Mouse (Mus musculus): Measurements from ENCODE around the gene Dgcr2. TPM values are rescaled to one million over a fixed set of nuclear protein-coding genes. Genes with fewer than 3 reads are reported as not detected.
A peak's percentile ranks its signal among the peaks of the same experiment; 100 is the strongest.

The Dgcr2 gene
- polyA plus RNA-seq, 1 experiment from 2014 or later = 68.8 TPM

GRCm38 (mm10) chr16:17830385-17831178, 67.8 kb downstream of the Dgcr2 start:
- Histone ChIP-seq H3K27me3 (ENCODE audit: control insufficient read depth, insufficient read depth, low read length) (peaks cover 52% of the 10 kb centered on the region), H3K4me3 (ENCODE audit: low read depth, low read length) (no peak overlapping the region), H3K9me3 (replicated peaks; ENCODE audit: control insufficient read depth, low read length) (no peaks in the 10 kb centered on the region), H3K27ac (replicated peaks; ENCODE audit: low read depth, low read length) (no peak overlapping the region), H3K9ac (replicated peaks; ENCODE audit: low read length) (no peak overlapping the region), H3K4me2 (ENCODE audit: low read depth, low read length) (no peak overlapping the region), H3K36me3 (replicated peaks; ENCODE audit: control insufficient read depth, insufficient read depth, low read depth, low read length) (no peaks in the 10 kb centered on the region), H3K4me1 (ENCODE audit: control insufficient read depth, insufficient read depth, low read length) (peaks cover 5% of the 10 kb centered on the region; the same call in 1 of the 2 replicates)
- ATAC-seq (replicated peaks; ENCODE audit: insufficient number of reproducible peaks, low FRiP score, low TSS enrichment, low read depth) (no peak), DNase-seq (ENCODE audit: low spot score) (no peak)
- 56% methylated on average over 10 of the region's 10 CpGs for WGBS

- DNase-seq (ENCODE audit: low spot score) = no peak
- no peak overlapping the region for H3K27ac ChIP-seq (replicated peaks; ENCODE audit: low read depth, low read length)
- no peak overlapping the region for H3K4me2 ChIP-seq (ENCODE audit: low read depth, low read length)
- no peak overlapping the region for H3K4me3 ChIP-seq (ENCODE audit: low read depth, low read length)
- H3K36me3 ChIP-seq (replicated peaks; ENCODE audit: control insufficient read depth, insufficient read depth, low read depth, low read length) = no peaks in the 10 kb centered on the region
- H3K9ac ChIP-seq (replicated peaks; ENCODE audit: low read length) = no peak overlapping the region
- no peaks in the 10 kb centered on the region for H3K9me3 ChIP-seq (replicated peaks; ENCODE audit: control insufficient read depth, low read length)
- H3K4me1 ChIP-seq (ENCODE audit: control insufficient read depth, insufficient read depth, low read length) = peaks cover 5% of the 10 kb centered on the region; the same call in 1 of the 2 replicates
- 50% methylated on average over 3 of the region's 3 CpGs for WGBS
- H3K27me3 ChIP-seq (ENCODE audit: control insufficient read depth, insufficient read depth, low read length) = peaks cover 37% of the 10 kb centered on the region
- no peak for ATAC-seq (replicated peaks; ENCODE audit: insufficient number of reproducible peaks, low FRiP score, low TSS enrichment, low read depth)
Measured at GRCm38 (mm10) chr16:17828867-17829266, 69.5 kb downstream of the Dgcr2 start.

- Histone ChIP-seq H3K4me3 (ENCODE audit: low read depth, low read length) (no peak overlapping the region), H3K9me3 (replicated peaks; ENCODE audit: control insufficient read depth, low read length) (no peaks in the 10 kb centered on the region), H3K9ac (replicated peaks; ENCODE audit: low read length) (no peak overlapping the region), H3K4me1 (ENCODE audit: control insufficient read depth, insufficient read depth, low read length) (peaks cover 3% of the 10 kb centered on the region; the same call in 1 of the 2 replicates), H3K27ac (replicated peaks; ENCODE audit: low read depth, low read length) (no peak overlapping the region), H3K4me2 (ENCODE audit: low read depth, low read length) (no peak overlapping the region), H3K27me3 (ENCODE audit: control insufficient read depth, insufficient read depth, low read length) (peaks cover 30% of the 10 kb centered on the region), H3K36me3 (replicated peaks; ENCODE audit: control insufficient read depth, insufficient read depth, low read depth, low read length) (no peaks in the 10 kb centered on the region)
- DNase-seq (ENCODE audit: low spot score) (no peak), ATAC-seq (replicated peaks; ENCODE audit: insufficient number of reproducible peaks, low FRiP score, low TSS enrichment, low read depth) (no peak)
- WGBS = 78% methylated on average over 2 of the region's 2 CpGs
Measured at GRCm38 (mm10) chr16:17828229-17828628, 70.1 kb downstream of the Dgcr2 start.

- DNase-seq (ENCODE audit: low spot score) (no peak), ATAC-seq (replicated peaks; ENCODE audit: insufficient number of reproducible peaks, low FRiP score, low TSS enrichment, low read depth) (no peak)
- WGBS = 84% methylated on average over 2 of the region's 2 CpGs
- Histone ChIP-seq H3K27ac (replicated peaks; ENCODE audit: low read depth, low read length) (no peak overlapping the region), H3K4me2 (ENCODE audit: low read depth, low read length) (no peak overlapping the region), H3K9me3 (replicated peaks; ENCODE audit: control insufficient read depth, low read length) (no peaks in the 10 kb centered on the region), H3K4me1 (ENCODE audit: control insufficient read depth, insufficient read depth, low read length) (no peaks in the 10 kb centered on the region), H3K27me3 (ENCODE audit: control insufficient read depth, insufficient read depth, low read length) (peaks cover 14% of the 10 kb centered on the region), H3K9ac (replicated peaks; ENCODE audit: low read length) (no peak overlapping the region), H3K36me3 (replicated peaks; ENCODE audit: control insufficient read depth, insufficient read depth, low read depth, low read length) (no peaks in the 10 kb centered on the region), H3K4me3 (ENCODE audit: low read depth, low read length) (no peak overlapping the region)
Measured at GRCm38 (mm10) chr16:17826500-17826899, 71.9 kb downstream of the Dgcr2 start.

- ATAC-seq (replicated peaks; ENCODE audit: insufficient number of reproducible peaks, low FRiP score, low TSS enrichment, low read depth) (no peak), DNase-seq (ENCODE audit: low spot score) (no peak)
- no peak overlapping the region for H3K4me2 ChIP-seq (ENCODE audit: low read depth, low read length)
- no peak overlapping the region for H3K27ac ChIP-seq (replicated peaks; ENCODE audit: low read depth, low read length)
- peaks cover 2% of the 10 kb centered on the region; the same call in 1 of the 2 replicates for H3K27me3 ChIP-seq (ENCODE audit: control insufficient read depth, insufficient read depth, low read length)
- H3K9ac ChIP-seq (replicated peaks; ENCODE audit: low read length) = no peak overlapping the region
- H3K9me3 ChIP-seq (replicated peaks; ENCODE audit: control insufficient read depth, low read length) = no peaks in the 10 kb centered on the region
- no peaks in the 10 kb centered on the region for H3K36me3 ChIP-seq (replicated peaks; ENCODE audit: control insufficient read depth, insufficient read depth, low read depth, low read length)
- peaks cover 3% of the 10 kb centered on the region; the same call in 1 of the 2 replicates for H3K4me1 ChIP-seq (ENCODE audit: control insufficient read depth, insufficient read depth, low read length)
- H3K4me3 ChIP-seq (ENCODE audit: low read depth, low read length) = no peak overlapping the region
- 78% methylated on average over 8 of the region's 8 CpGs for WGBS
Measured at GRCm38 (mm10) chr16:17816528-17816927, 81.8 kb downstream of the Dgcr2 start.

- Histone ChIP-seq H3K4me1 (ENCODE audit: control insufficient read depth, insufficient read depth, low read length) (peaks cover 3% of the 10 kb centered on the region; the same call in 1 of the 2 replicates), H3K27me3 (ENCODE audit: control insufficient read depth, insufficient read depth, low read length) (peaks cover 2% of the 10 kb centered on the region; the same call in 1 of the 2 replicates), H3K4me3 (ENCODE audit: low read depth, low read length) (peak overlapping the region; percentile 43), H3K27ac (replicated peaks; ENCODE audit: low read depth, low read length) (no peak overlapping the region), H3K4me2 (ENCODE audit: low read depth, low read length) (peak overlapping the region; percentile 90), H3K9ac (replicated peaks; ENCODE audit: low read length) (peak overlapping the region; percentile 79), H3K36me3 (replicated peaks; ENCODE audit: control insufficient read depth, insufficient read depth, low read depth, low read length) (no peaks in the 10 kb centered on the region), H3K9me3 (replicated peaks; ENCODE audit: control insufficient read depth, low read length) (no peaks in the 10 kb centered on the region)
- peak; percentile 84 for DNase-seq (ENCODE audit: low spot score)
- peak; percentile 79 for ATAC-seq (replicated peaks; ENCODE audit: insufficient number of reproducible peaks, low FRiP score, low TSS enrichment, low read depth)
- WGBS = 2% methylated on average over 63 of the region's 63 CpGs
Measured at GRCm38 (mm10) chr16:17815411-17816402, 82.7 kb downstream of the Dgcr2 start.

GRCm38 (mm10) chr16:17813173-17813572, 85.2 kb downstream of the Dgcr2 start:
- no peaks in the 10 kb centered on the region for H3K9me3 ChIP-seq (replicated peaks; ENCODE audit: control insufficient read depth, low read length)
- no peak overlapping the region for H3K9ac ChIP-seq (replicated peaks; ENCODE audit: low read length)
- no peak overlapping the region for H3K27ac ChIP-seq (replicated peaks; ENCODE audit: low read depth, low read length)
- peaks cover 7% of the 10 kb centered on the region; the same call in 1 of the 2 replicates for H3K4me1 ChIP-seq (ENCODE audit: control insufficient read depth, insufficient read depth, low read length)
- 42% methylated on average over 4 of the region's 4 CpGs for WGBS
- no peaks in the 10 kb centered on the region for H3K36me3 ChIP-seq (replicated peaks; ENCODE audit: control insufficient read depth, insufficient read depth, low read depth, low read length)
- no peak overlapping the region for H3K4me3 ChIP-seq (ENCODE audit: low read depth, low read length)
- no peak for ATAC-seq (replicated peaks; ENCODE audit: insufficient number of reproducible peaks, low FRiP score, low TSS enrichment, low read depth)
- no peak overlapping the region for H3K4me2 ChIP-seq (ENCODE audit: low read depth, low read length)
- no peak for DNase-seq (ENCODE audit: low spot score)
- H3K27me3 ChIP-seq (ENCODE audit: control insufficient read depth, insufficient read depth, low read length) = peaks cover 2% of the 10 kb centered on the region; the same call in 1 of the 2 replicates
